Mouse (Mus musculus): Measurements from ENCODE around the gene Pkd1l3. TPM values are rescaled to one million over a fixed set of nuclear protein-coding genes. Genes with fewer than 3 reads are reported as not detected.
A peak's percentile ranks its signal among the peaks of the same experiment; 100 is the strongest.

The Pkd1l3 gene
- polyA plus RNA-seq, 1 experiment from 2014 or later, result 0.48 TPM

- Histone ChIP-seq H3K9me3 (replicated peaks; ENCODE audit: control insufficient read depth, low read length) (no peaks in the 10 kb centered on the region), H3K4me1 (ENCODE audit: control insufficient read depth, low read depth, low read length) (peaks cover 3% of the 10 kb centered on the region; the same call in 1 of the 2 replicates), H3K4me3 (ENCODE audit: low read depth, low read length) (no peak overlapping the region), H3K27me3 (ENCODE audit: control insufficient read depth, insufficient read depth, low read depth, low read length) (no peaks in the 10 kb centered on the region), H3K4me2 (ENCODE audit: low read depth, low read length) (peak overlapping the region; percentile 13), H3K36me3 (ENCODE audit: control insufficient read depth, insufficient read depth) (no peaks in the 10 kb centered on the region), H3K9ac (ENCODE audit: low read depth, low read length) (no peak overlapping the region), H3K27ac (ENCODE audit: low read length) (peak overlapping the region; percentile 80)
- no peak for ATAC-seq (ENCODE audit: low read depth)
Observed at GRCm38 (mm10) chr8:109585652-109586051, 28.7 kb upstream of the Pkd1l3 start.

- Histone ChIP-seq H3K27ac (ENCODE audit: low read length) (no peak overlapping the region), H3K36me3 (ENCODE audit: control insufficient read depth, insufficient read depth) (no peaks in the 10 kb centered on the region), H3K9ac (ENCODE audit: low read depth, low read length) (no peak overlapping the region), H3K4me1 (ENCODE audit: control insufficient read depth, low read depth, low read length) (peaks cover 3% of the 10 kb centered on the region), H3K4me2 (ENCODE audit: low read depth, low read length) (no peak overlapping the region), H3K4me3 (ENCODE audit: low read depth, low read length) (no peak overlapping the region), H3K9me3 (replicated peaks; ENCODE audit: control insufficient read depth, low read length) (no peaks in the 10 kb centered on the region), H3K27me3 (ENCODE audit: control insufficient read depth, insufficient read depth, low read depth, low read length) (no peaks in the 10 kb centered on the region)
- peak; percentile 74 for ATAC-seq (ENCODE audit: low read depth)
- 44% methylated on average over 7 of the region's 7 CpGs for WGBS (ENCODE audit: insufficient replicate concordance)
Observed at GRCm38 (mm10) chr8:109586972-109587504, 27.3 kb upstream of the Pkd1l3 start.

GRCm38 (mm10) chr8:109590901-109591300 lies 23.4 kb upstream of the Pkd1l3 start:
- Histone ChIP-seq H3K9me3 (replicated peaks; ENCODE audit: control insufficient read depth, low read length) (no peaks in the 10 kb centered on the region), H3K4me3 (ENCODE audit: low read depth, low read length) (no peak overlapping the region), H3K36me3 (ENCODE audit: control insufficient read depth, insufficient read depth) (no peaks in the 10 kb centered on the region; the same call in 1 of the 2 replicates), H3K4me1 (ENCODE audit: control insufficient read depth, low read depth, low read length) (no peaks in the 10 kb centered on the region; the same call in 1 of the 2 replicates), H3K9ac (ENCODE audit: low read depth, low read length) (no peak overlapping the region), H3K4me2 (ENCODE audit: low read depth, low read length) (no peak overlapping the region), H3K27ac (ENCODE audit: low read length) (no peak overlapping the region), H3K27me3 (ENCODE audit: control insufficient read depth, insufficient read depth, low read depth, low read length) (no peaks in the 10 kb centered on the region)
- no peak for ATAC-seq (ENCODE audit: low read depth)
- WGBS (ENCODE audit: insufficient replicate concordance), result 75% methylated on average over 9 of the region's 9 CpGs

- Histone ChIP-seq H3K4me2 (ENCODE audit: low read depth, low read length) (no peak overlapping the region), H3K4me1 (ENCODE audit: control insufficient read depth, low read depth, low read length) (no peaks in the 10 kb centered on the region; the same call in 1 of the 2 replicates), H3K36me3 (ENCODE audit: control insufficient read depth, insufficient read depth) (no peaks in the 10 kb centered on the region; the same call in 1 of the 2 replicates), H3K9me3 (replicated peaks; ENCODE audit: control insufficient read depth, low read length) (no peaks in the 10 kb centered on the region), H3K27ac (ENCODE audit: low read length) (no peak overlapping the region), H3K4me3 (ENCODE audit: low read depth, low read length) (no peak overlapping the region), H3K9ac (ENCODE audit: low read depth, low read length) (no peak overlapping the region), H3K27me3 (ENCODE audit: control insufficient read depth, insufficient read depth, low read depth, low read length) (no peaks in the 10 kb centered on the region)
- ATAC-seq (ENCODE audit: low read depth), result peak; percentile 22; the same call in 1 of the 2 replicates
- WGBS (ENCODE audit: insufficient replicate concordance), result 50% methylated on average over 3 of the region's 3 CpGs
Observed at GRCm38 (mm10) chr8:109591367-109591766, 22.9 kb upstream of the Pkd1l3 start.

- Histone ChIP-seq H3K9me3 (replicated peaks; ENCODE audit: control insufficient read depth, low read length) (no peaks in the 10 kb centered on the region), H3K4me1 (ENCODE audit: control insufficient read depth, low read depth, low read length) (no peaks in the 10 kb centered on the region; the same call in 1 of the 2 replicates), H3K9ac (ENCODE audit: low read depth, low read length) (no peak overlapping the region), H3K36me3 (ENCODE audit: control insufficient read depth, insufficient read depth) (no peaks in the 10 kb centered on the region; the same call in 1 of the 2 replicates), H3K4me3 (ENCODE audit: low read depth, low read length) (no peak overlapping the region), H3K4me2 (ENCODE audit: low read depth, low read length) (no peak overlapping the region), H3K27me3 (ENCODE audit: control insufficient read depth, insufficient read depth, low read depth, low read length) (no peaks in the 10 kb centered on the region), H3K27ac (ENCODE audit: low read length) (no peak overlapping the region)
- ATAC-seq (ENCODE audit: low read depth), result no peak; the same call in 1 of the 2 replicates
- 67% methylated on average over 5 of the region's 5 CpGs for WGBS (ENCODE audit: insufficient replicate concordance)
Observed at GRCm38 (mm10) chr8:109592164-109592563, 22.2 kb upstream of the Pkd1l3 start.

- no peak for ATAC-seq (ENCODE audit: low read depth)
- Histone ChIP-seq H3K4me3 (ENCODE audit: low read depth, low read length) (no peak overlapping the region), H3K27me3 (ENCODE audit: control insufficient read depth, insufficient read depth, low read depth, low read length) (no peaks in the 10 kb centered on the region), H3K27ac (ENCODE audit: low read length) (no peak overlapping the region), H3K9ac (ENCODE audit: low read depth, low read length) (no peak overlapping the region), H3K9me3 (replicated peaks; ENCODE audit: control insufficient read depth, low read length) (no peaks in the 10 kb centered on the region), H3K36me3 (ENCODE audit: control insufficient read depth, insufficient read depth) (no peaks in the 10 kb centered on the region; the same call in 1 of the 2 replicates), H3K4me1 (ENCODE audit: control insufficient read depth, low read depth, low read length) (no peaks in the 10 kb centered on the region; the same call in 1 of the 2 replicates), H3K4me2 (ENCODE audit: low read depth, low read length) (no peak overlapping the region)
- WGBS (ENCODE audit: insufficient replicate concordance), result 58% methylated on average over 6 of the region's 6 CpGs
Observed at GRCm38 (mm10) chr8:109593117-109593788, 21.1 kb upstream of the Pkd1l3 start.

GRCm38 (mm10) chr8:109595854-109596253 lies 18.5 kb upstream of the Pkd1l3 start:
- H3K9me3 ChIP-seq (replicated peaks; ENCODE audit: control insufficient read depth, low read length), result no peaks in the 10 kb centered on the region
- H3K27me3 ChIP-seq (ENCODE audit: control insufficient read depth, insufficient read depth, low read depth, low read length), result no peaks in the 10 kb centered on the region
- ATAC-seq (ENCODE audit: low read depth), result 0 out of 2 replicates have a peak, but pooled peaks have one; percentile 20
- H3K4me1 ChIP-seq (ENCODE audit: control insufficient read depth, low read depth, low read length), result no peaks in the 10 kb centered on the region; the same call in 1 of the 2 replicates
- no peaks in the 10 kb centered on the region; the same call in 1 of the 2 replicates for H3K36me3 ChIP-seq (ENCODE audit: control insufficient read depth, insufficient read depth)
- H3K4me2 ChIP-seq (ENCODE audit: low read depth, low read length), result no peak overlapping the region
- H3K27ac ChIP-seq (ENCODE audit: low read length), result no peak overlapping the region
- 41% methylated on average over 8 of the region's 8 CpGs for WGBS (ENCODE audit: insufficient replicate concordance)
- H3K4me3 ChIP-seq (ENCODE audit: low read depth, low read length), result no peak overlapping the region
- H3K9ac ChIP-seq (ENCODE audit: low read depth, low read length), result no peak overlapping the region

GRCm38 (mm10) chr8:109606725-109607124 lies 7.6 kb upstream of the Pkd1l3 start:
- Histone ChIP-seq H3K9me3 (replicated peaks; ENCODE audit: control insufficient read depth, low read length) (no peaks in the 10 kb centered on the region), H3K9ac (ENCODE audit: low read depth, low read length) (no peak overlapping the region), H3K4me1 (ENCODE audit: control insufficient read depth, low read depth, low read length) (peaks cover 11% of the 10 kb centered on the region), H3K36me3 (ENCODE audit: control insufficient read depth, insufficient read depth) (no peaks in the 10 kb centered on the region), H3K27me3 (ENCODE audit: control insufficient read depth, insufficient read depth, low read depth, low read length) (no peaks in the 10 kb centered on the region), H3K4me2 (ENCODE audit: low read depth, low read length) (no peak overlapping the region), H3K4me3 (ENCODE audit: low read depth, low read length) (no peak overlapping the region), H3K27ac (ENCODE audit: low read length) (no peak overlapping the region)
- 64% methylated on average over 2 of the region's 2 CpGs for WGBS (ENCODE audit: insufficient replicate concordance)
- ATAC-seq (ENCODE audit: low read depth), result no peak

- Histone ChIP-seq H3K9ac (ENCODE audit: low read depth, low read length) (peak overlapping the region; percentile 77), H3K4me3 (ENCODE audit: low read depth, low read length) (peak overlapping the region; percentile 78), H3K27ac (ENCODE audit: low read length) (no peak overlapping the region; the same call in 1 of the 2 replicates), H3K4me1 (ENCODE audit: control insufficient read depth, low read depth, low read length) (peaks cover 11% of the 10 kb centered on the region), H3K4me2 (ENCODE audit: low read depth, low read length) (peak overlapping the region; percentile 74), H3K9me3 (replicated peaks; ENCODE audit: control insufficient read depth, low read length) (no peaks in the 10 kb centered on the region), H3K36me3 (ENCODE audit: control insufficient read depth, insufficient read depth) (no peaks in the 10 kb centered on the region), H3K27me3 (ENCODE audit: control insufficient read depth, insufficient read depth, low read depth, low read length) (no peaks in the 10 kb centered on the region)
- no peak for ATAC-seq (ENCODE audit: low read depth)
- 3% methylated on average over 12 of the region's 12 CpGs for WGBS (ENCODE audit: insufficient replicate concordance)
Observed at GRCm38 (mm10) chr8:109607650-109608049, 6.7 kb upstream of the Pkd1l3 start.

All from liver, embryonic 16.5 days (tissue).